Mouse (Mus musculus): ENCODE measurements around the gene Copz1. TPM values are rescaled to one million over a fixed set of nuclear protein-coding genes. Genes with fewer than 3 reads are reported as not detected.

The Copz1 gene
- total and polyA plus RNA-seq, 3 experiments: 80.0 to 271 (median 148) TPM

- Histone ChIP-seq H3K9ac (ENCODE audit: insufficient read depth, low read depth) (no peak overlapping the region), H3K4me3 (replicated peaks in 1 of 3; ENCODE audit: low read depth in 2 of 3, low read length in 2 of 3, poor library complexity in 1 of 3) (no peak overlapping the region), H3K36me3 (replicated peaks in 1 of 2; ENCODE audit: control insufficient read depth in 1 of 2, insufficient read depth in 1 of 2, low read length in 1 of 2) (peaks cover 0 to 37% of the 10 kb centered on the region in 2 experiments), H3K79me2 (replicated peaks; ENCODE audit: control insufficient read depth, extremely low read depth, insufficient read depth, poor library complexity, severe bottlenecking) (peaks cover 79% of the 10 kb centered on the region), H3K27me3 (replicated peaks) (no peaks in the 10 kb centered on the region), H3K4me2 (ENCODE audit: insufficient read depth, low read depth, poor library complexity, severe bottlenecking) (no peak overlapping the region), H3K27ac (ENCODE audit: insufficient read depth, low read depth) (no peak overlapping the region), H3K4me1 (ENCODE audit: control insufficient read depth in 1 of 2, insufficient read depth in 2 of 2) (peaks cover 6 to 34% of the 10 kb centered on the region in 2 experiments; a peak in 3 of 4 replicates), H3K9me3 (replicated peaks; ENCODE audit: low read length) (no peaks in the 10 kb centered on the region)
- TF ChIP-seq ZMIZ1 (IDR thresholded peaks at IDR 0.05; ENCODE audit: low read depth, low read length) (no peak), JUN (IDR thresholded peaks at IDR 0.05; ENCODE audit: insufficient read depth, low read depth, low read length) (no peak), PAX5 (IDR thresholded peaks at IDR 0.05; ENCODE audit: low read length) (no peak), NRF1 (IDR thresholded peaks at IDR 0.05; ENCODE audit: low read depth, low read length) (no peak), POLR2A (IDR thresholded peaks at IDR 0.05; ENCODE audit: low read depth, low read length) (no peak), ELF1 (IDR thresholded peaks at IDR 0.05; ENCODE audit: low read depth, low read length) (no peak), BHLHE40 (IDR thresholded peaks at IDR 0.05; ENCODE audit: low read depth, low read length) (no peak), ETS1 (conservative IDR thresholded peaks at IDR 0.05; ENCODE audit: low read depth, low read length) (no peak), MAX (IDR thresholded peaks at IDR 0.05; ENCODE audit: low read length) (no peak), EP300 (IDR thresholded peaks at IDR 0.05; ENCODE audit: low read length) (no peak), ZKSCAN1 (IDR thresholded peaks at IDR 0.05; ENCODE audit: borderline replicate concordance, low read depth, low read length) (no peak), SIN3A (IDR thresholded peaks at IDR 0.05; ENCODE audit: low read length) (no peak)
- DNase-seq (ENCODE audit: extremely low read depth): no peak
- in situ Hi-C loops (cut with MboI; ENCODE audit: low pct_ligation_motif_present, low pct_unique_long_range_greater_than_20kb, low sequenced_read_pairs): no loop called here
- dilution Hi-C loops (cut with MboI; ENCODE audit: extremely low pct_ligation_motif_present, extremely low pct_unique_long_range_greater_than_20kb, low sequenced_read_pairs): no loop called here
Measured at GRCm38 (mm10) chr15:103227022-103227421, 45.5 kb upstream of the Copz1 start.

DNA sequence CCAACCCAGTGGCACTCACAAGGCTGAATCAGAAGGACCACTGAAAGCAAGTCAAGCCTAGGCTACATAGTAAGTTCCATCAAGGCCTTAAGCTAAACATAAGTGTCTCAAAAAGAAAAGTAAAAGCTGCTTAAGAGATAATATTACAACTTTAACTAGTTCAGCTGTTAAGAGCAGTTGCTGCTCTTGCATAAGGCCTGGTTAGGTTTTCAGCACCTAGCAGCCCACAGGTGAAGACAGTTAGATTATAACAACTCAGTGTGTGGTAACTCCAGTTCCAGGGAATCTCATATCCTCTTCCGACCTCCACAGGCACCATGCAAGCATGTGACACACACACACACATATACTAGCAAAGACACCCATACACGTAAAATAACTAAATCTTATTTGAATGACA is 44.9 kb upstream of the Copz1 start:
- in situ Hi-C loops (cut with MboI; ENCODE audit: low pct_ligation_motif_present, low pct_unique_long_range_greater_than_20kb, low sequenced_read_pairs) (no loop called here), dilution Hi-C loops (cut with MboI; ENCODE audit: extremely low pct_ligation_motif_present, extremely low pct_unique_long_range_greater_than_20kb, low sequenced_read_pairs) (no loop called here)
- H3K27me3 ChIP-seq (replicated peaks): no peaks in the 10 kb centered on the region
- no peaks in the 10 kb centered on the region for H3K9me3 ChIP-seq (replicated peaks; ENCODE audit: low read length)
- DNase-seq (ENCODE audit: extremely low read depth): no peak
- peaks cover 81% of the 10 kb centered on the region for H3K79me2 ChIP-seq (replicated peaks; ENCODE audit: control insufficient read depth, extremely low read depth, insufficient read depth, poor library complexity, severe bottlenecking)
- peaks cover 6 to 36% of the 10 kb centered on the region in 2 experiments; a peak in 3 of 4 replicates for H3K4me1 ChIP-seq (ENCODE audit: control insufficient read depth in 1 of 2, insufficient read depth in 2 of 2)
- no peak overlapping the region for H3K4me3 ChIP-seq (replicated peaks in 1 of 3; ENCODE audit: low read depth in 2 of 3, low read length in 2 of 3, poor library complexity in 1 of 3)
- no peak overlapping the region for H3K9ac ChIP-seq (ENCODE audit: insufficient read depth, low read depth)
- no peak overlapping the region; the same call in 1 of the 2 replicates for H3K27ac ChIP-seq (ENCODE audit: insufficient read depth, low read depth)
- H3K36me3 ChIP-seq (replicated peaks in 1 of 2; ENCODE audit: control insufficient read depth in 1 of 2, insufficient read depth in 1 of 2, low read length in 1 of 2): peaks cover 0 to 39% of the 10 kb centered on the region in 2 experiments
- no peak for TF ChIP-seq CTCF (conservative IDR thresholded peaks at IDR 0.05 in 1 of 2, IDR thresholded peaks at IDR 0.05 in 1 of 2; ENCODE audit: low read depth in 2 of 2, low read length in 2 of 2)
- no peak for TF ChIP-seq RCOR1 (conservative IDR thresholded peaks at IDR 0.05; ENCODE audit: low read depth, low read length)
- TF ChIP-seq POLR2AphosphoS2 (IDR thresholded peaks at IDR 0.05; ENCODE audit: low read depth, low read length): no peak
- no peak for TF ChIP-seq MYC (IDR thresholded peaks at IDR 0.05; ENCODE audit: low read depth, low read length)
- TF ChIP-seq PAX5 (IDR thresholded peaks at IDR 0.05; ENCODE audit: low read length): no peak
- TF ChIP-seq BHLHE40 (IDR thresholded peaks at IDR 0.05; ENCODE audit: low read depth, low read length): no peak
- TF ChIP-seq ETS1 (conservative IDR thresholded peaks at IDR 0.05; ENCODE audit: low read depth, low read length): no peak
- no peak for TF ChIP-seq JUND (conservative IDR thresholded peaks at IDR 0.05; ENCODE audit: low read depth, low read length)
- no peak for TF ChIP-seq MAX (IDR thresholded peaks at IDR 0.05; ENCODE audit: low read length)
- no peak for TF ChIP-seq KAT2A (IDR thresholded peaks at IDR 0.05; ENCODE audit: insufficient replicate concordance, low read length)
- TF ChIP-seq USF2 (conservative IDR thresholded peaks at IDR 0.05; ENCODE audit: low read depth, low read length): no peak
- TF ChIP-seq ZC3H11A (IDR thresholded peaks at IDR 0.05; ENCODE audit: low read depth, low read length): no peak
- no peak for TF ChIP-seq NRF1 (IDR thresholded peaks at IDR 0.05; ENCODE audit: low read depth, low read length)
- TF ChIP-seq NELFE (IDR thresholded peaks at IDR 0.05; ENCODE audit: low read depth, low read length): no peak
- no peak for TF ChIP-seq IRF4 (IDR thresholded peaks at IDR 0.05; ENCODE audit: low read depth, low read length)
- TF ChIP-seq ZKSCAN1 (IDR thresholded peaks at IDR 0.05; ENCODE audit: borderline replicate concordance, low read depth, low read length): no peak
- TF ChIP-seq ZNF384 (IDR thresholded peaks at IDR 0.05; ENCODE audit: low read depth, low read length): no peak
- TF ChIP-seq TCF12 (IDR thresholded peaks at IDR 0.05; ENCODE audit: low read depth, low read length): no peak
- no peak overlapping the region for H3K4me2 ChIP-seq (ENCODE audit: insufficient read depth, low read depth, poor library complexity, severe bottlenecking)
